Mouse (Mus musculus) spleen, embryonic (tissue): Measurements from ENCODE around the gene Acsl5.

ENCODE experiments used
- CTCF ChIA-PET: fragments of 350-600 bp; sonication (Branson Sonifier 250); formaldehyde crosslinking; loops from one replicate; lab custom pipeline; 2022; lab: Charles Lee

Acsl5 gene

GRCm38 (mm10) chr19:55251383-55252124 is at the start of gene Acsl5:
Gene Acsl5 (plus strand): TSS chr19:55251938.
- CTCF ChIA-PET, result interaction anchor here (0.6 kb wide), 1 partner anchor 1836 kb away, joined by 3 read pairs; no protein-coding TSS in a partner anchor

GRCm38 (mm10) chr19:55206482-55207138 is 45.1 kb upstream of the Acsl5 start:
- CTCF ChIA-PET, result interaction anchor here (0.6 to 0.9 kb wide), 4 partner anchors 13 to 1168 kb away, joined by 3 to 15 read pairs (median 9); no protein-coding TSS in a partner anchor

- CTCF ChIA-PET, result interaction anchor here (0.5 to 0.9 kb wide), 6 partner anchors 10 to 1443 kb away, joined by 3 to 15 read pairs (median 3); no protein-coding TSS in a partner anchor
Observed at GRCm38 (mm10) chr19:55207205-55207604, 44.5 kb upstream of the Acsl5 start.

GRCm38 (mm10) chr19:55207746-55208538 is 43.8 kb upstream of the Acsl5 start:
- CTCF ChIA-PET, result interaction anchor here (0.5 to 0.7 kb wide), 3 partner anchors 11 to 1444 kb away, joined by 3 to 15 read pairs (median 3); no protein-coding TSS in a partner anchor

GRCm38 (mm10) chr19:55208654-55209053 is 43.1 kb upstream of the Acsl5 start:
- CTCF ChIA-PET, result no interaction called here

GRCm38 (mm10) chr19:55209084-55209483 is 42.7 kb upstream of the Acsl5 start:
- CTCF ChIA-PET, result no interaction called here

GRCm38 (mm10) chr19:55211698-55212097 is 40.0 kb upstream of the Acsl5 start:
- CTCF ChIA-PET, result no interaction called here

GRCm38 (mm10) chr19:55213617-55214340 is 38.0 kb upstream of the Acsl5 start:
- CTCF ChIA-PET, result interaction anchor here (0.6 kb wide), 1 partner anchor 98 kb away, joined by 3 read pairs; no protein-coding TSS in a partner anchor

GRCm38 (mm10) chr19:55216876-55217275 is 34.9 kb upstream of the Acsl5 start:
- CTCF ChIA-PET, result interaction anchor here (1.4 kb wide), 1 partner anchor 88 kb away, joined by 3 read pairs; no protein-coding TSS in a partner anchor

- CTCF ChIA-PET, result interaction anchor here (1.4 kb wide), 1 partner anchor 87 kb away, joined by 3 read pairs; no protein-coding TSS in a partner anchor
Observed at GRCm38 (mm10) chr19:55217365-55217764, 34.4 kb upstream of the Acsl5 start.

GRCm38 (mm10) chr19:55218192-55218739 is 33.5 kb upstream of the Acsl5 start:
- CTCF ChIA-PET, result interaction anchor here (1.2 kb wide), 1 partner anchor 86 kb away, joined by 3 read pairs; no protein-coding TSS in a partner anchor

- CTCF ChIA-PET, result interaction anchor here (0.8 to 1.2 kb wide), 2 partner anchors 12 to 86 kb away, joined by 3 read pairs; no protein-coding TSS in a partner anchor
Observed at GRCm38 (mm10) chr19:55218741-55219221, 33.0 kb upstream of the Acsl5 start.

- CTCF ChIA-PET, result interaction anchor here (0.8 to 1.2 kb wide), 2 partner anchors 12 to 85 kb away, joined by 3 read pairs; no protein-coding TSS in a partner anchor
Observed at GRCm38 (mm10) chr19:55219359-55219758, 32.4 kb upstream of the Acsl5 start.

- CTCF ChIA-PET, result interaction anchor here (0.6 kb wide), 1 partner anchor 21 kb away, joined by 3 read pairs; no protein-coding TSS in a partner anchor
Observed at GRCm38 (mm10) chr19:55221208-55221607, 30.5 kb upstream of the Acsl5 start.

GRCm38 (mm10) chr19:55222268-55222667 is 29.5 kb upstream of the Acsl5 start:
- CTCF ChIA-PET, result no interaction called here

GRCm38 (mm10) chr19:55226621-55227020 is 25.1 kb upstream of the Acsl5 start:
- CTCF ChIA-PET, result interaction anchor here (0.6 to 0.7 kb wide), 2 partner anchors 41 to 256 kb away, joined by 5 to 13 read pairs; no protein-coding TSS in a partner anchor

- CTCF ChIA-PET, result interaction anchor here (0.6 to 0.7 kb wide), 2 partner anchors 40 to 256 kb away, joined by 5 to 13 read pairs; no protein-coding TSS in a partner anchor
Observed at GRCm38 (mm10) chr19:55227135-55227534, 24.6 kb upstream of the Acsl5 start.

- CTCF ChIA-PET, result no interaction called here
Observed at GRCm38 (mm10) chr19:55231081-55231480, 20.7 kb upstream of the Acsl5 start.

GRCm38 (mm10) chr19:55232136-55232535 is 19.6 kb upstream of the Acsl5 start:
- CTCF ChIA-PET, result no interaction called here

- CTCF ChIA-PET, result no interaction called here
Observed at GRCm38 (mm10) chr19:55236026-55236425, 15.7 kb upstream of the Acsl5 start.
